Mouse (Mus musculus) ES-Bruce4 (cell line): ENCODE measurements at regions not wholly inside any gene's neighbourhood (a gene's known extent, or its start where the extent isn't known, plus 50 kb on each side); places are given as distances from the start of the nearest gene placed in this dataset.

Source experiments
- CTCF ChIP-seq: IDR thresholded peaks from one replicate; pipeline ENCODE4 v1.8.1; 2011; ENCODE audit warnings: low read depth, low read length
- EP300 ChIP-seq: IDR thresholded peaks from 2 replicates; pipeline ENCODE4 v1.6.1; 2011; ENCODE audit warnings: low read depth, low read length; ENCODE audit not compliant: insufficient read depth
- POLR2A ChIP-seq: IDR thresholded peaks from one replicate; pipeline ENCODE4 v1.8.1; 2011; ENCODE audit warnings: low read length; ENCODE audit not compliant: insufficient read depth

GRCm38 (mm10) chr16:29847059-29847458 is 217.1 kb upstream of the Hes1 start:
- TF ChIP-seq CTCF (no peak), EP300 (no peak), POLR2A (no peak)
